Mouse (Mus musculus): ENCODE data around the gene Dnajc22.
"Not testable (repeated sequence)": the region's sequence is repeated elsewhere in the genome, so short reads cannot be mapped to it uniquely, and the experiment has no call there.

DNA sequence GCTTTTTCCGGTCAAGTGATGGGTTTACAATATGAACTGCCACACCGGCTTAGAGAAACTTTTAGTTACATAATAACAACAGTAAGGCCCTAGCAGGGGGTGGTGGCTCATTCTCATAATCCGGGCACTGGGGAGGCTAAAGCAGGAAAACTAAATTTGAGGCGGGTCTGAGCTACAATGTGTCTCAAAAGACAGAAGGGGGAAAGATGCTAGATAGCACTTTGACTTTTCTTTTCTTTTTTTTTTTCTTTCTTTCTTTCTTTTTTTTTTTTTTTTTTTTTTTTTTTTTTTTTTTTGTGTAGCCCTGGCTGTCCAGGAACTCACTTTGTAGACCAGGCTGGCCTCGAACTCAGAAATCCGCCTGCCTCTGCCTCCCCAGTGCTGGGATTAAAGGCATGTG lies 47.2 kb upstream of the Dnajc22 start:
- TF ChIP-seq CTCF (IDR thresholded peaks at IDR 0.05; ENCODE audit: low read depth, low read length); POLR2AphosphoS5 (IDR thresholded peaks at IDR 0.05; ENCODE audit: insufficient replicate concordance, low read depth, low read length): not testable (repeated sequence)
